Mouse (Mus musculus): ENCODE results near the gene Kdm4c. TPM values are rescaled to one million over a fixed set of nuclear protein-coding genes. Genes with fewer than 3 reads are reported as not detected.
"Not testable (repeated sequence)": the region's sequence is repeated elsewhere in the genome, so short reads cannot be mapped to it uniquely, and the experiment has no call there.

Gene Kdm4c
- 14.0 and 14.1 TPM in 2 replicates for polyA plus RNA-seq (2014; fragmentation: Nextera tagmentation; extraction: Ambion mirVana)

DNA sequence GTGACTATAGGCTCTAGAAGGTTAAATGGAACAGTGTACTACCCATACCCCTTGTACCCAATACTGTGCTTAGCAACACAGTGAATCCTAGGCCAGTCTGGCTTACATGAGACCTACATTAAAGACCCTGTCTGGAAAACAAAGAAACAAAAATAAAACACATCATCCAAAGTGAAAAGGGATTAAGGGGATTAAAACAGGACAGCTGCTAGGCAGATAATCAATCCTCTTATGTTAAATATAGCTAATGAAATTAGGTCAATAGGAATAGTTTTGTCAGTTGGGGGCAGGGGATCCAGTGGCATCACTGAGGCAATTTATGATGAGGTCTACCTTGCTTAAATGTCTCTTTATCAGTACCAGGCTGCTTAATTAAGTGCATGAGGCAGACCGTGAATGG is at the start of gene Kdm4c:
TSS of gene Kdm4c (plus strand) at position 322 of the 400 bp plus-strand sequence.
- H3K27me3 ChIP-seq (ENCODE audit: control insufficient read depth, insufficient read depth, low read length) = no peaks in the 10 kb centered on the region
- ATAC-seq (ENCODE audit: insufficient read depth, low FRiP score, low TSS enrichment) = no peak
- H3K4me2 ChIP-seq (ENCODE audit: low read depth) = no peak within 1 kb of the TSS
- no peak for DNase-seq (ENCODE audit: low spot score)
- H3K4me1 ChIP-seq (ENCODE audit: control insufficient read depth, insufficient read depth, low read length) = no peaks in the 10 kb centered on the region
- WGBS = 95% methylated on average over 1 of the region's 1 CpGs
- H3K4me3 ChIP-seq (ENCODE audit: low read depth, low read length) = no peak within 1 kb of the TSS
- no peak within 1 kb of the TSS for H3K27ac ChIP-seq (ENCODE audit: low read depth, low read length)
- no peaks in the 10 kb centered on the region for H3K36me3 ChIP-seq (ENCODE audit: control insufficient read depth, insufficient read depth, low read length)
- no peak within 1 kb of the TSS for H3K9ac ChIP-seq (ENCODE audit: low read length)
- no peaks in the 10 kb centered on the region for H3K9me3 ChIP-seq (ENCODE audit: control insufficient read depth, low read length)

DNA sequence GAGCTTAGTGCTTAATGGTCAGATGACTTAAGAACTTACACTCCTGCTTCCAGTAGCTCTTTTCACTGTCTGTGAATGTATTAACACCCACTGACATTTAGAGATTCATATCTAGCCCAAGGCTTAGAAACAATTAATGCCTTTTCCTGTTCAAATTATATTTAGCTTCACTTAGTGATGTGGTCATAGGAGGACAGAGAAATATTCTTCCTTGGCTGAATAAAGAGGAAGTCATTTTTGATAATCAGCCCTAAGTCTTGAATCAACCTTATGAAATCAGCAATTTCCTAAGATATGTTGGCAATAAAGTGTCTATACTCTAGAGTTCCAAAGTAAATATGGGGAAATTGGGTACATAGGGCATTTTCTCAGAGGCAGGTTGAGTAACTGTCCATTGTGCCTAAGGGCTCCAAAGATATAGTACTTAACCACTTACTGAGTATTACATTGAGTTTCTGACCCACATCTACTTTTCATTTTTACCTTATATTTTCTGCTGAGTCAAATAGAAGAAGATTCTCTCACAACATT is 41.0 kb upstream of the Kdm4c start:
- H3K9me3 ChIP-seq (ENCODE audit: control insufficient read depth, low read length) = no peaks in the 10 kb centered on the region
- H3K4me1 ChIP-seq (ENCODE audit: control insufficient read depth, insufficient read depth, low read length) = no peaks in the 10 kb centered on the region
- H3K9ac ChIP-seq (ENCODE audit: low read length) = no peak overlapping the region
- H3K27ac ChIP-seq (ENCODE audit: low read depth, low read length) = no peak overlapping the region
- no peak for DNase-seq (ENCODE audit: low spot score)
- ATAC-seq (ENCODE audit: insufficient read depth, low FRiP score, low TSS enrichment) = no peak
- no peak overlapping the region for H3K4me3 ChIP-seq (ENCODE audit: low read depth, low read length)
- no peak overlapping the region for H3K4me2 ChIP-seq (ENCODE audit: low read depth)
- no peaks in the 10 kb centered on the region for H3K36me3 ChIP-seq (ENCODE audit: control insufficient read depth, insufficient read depth, low read length)
- H3K27me3 ChIP-seq (ENCODE audit: control insufficient read depth, insufficient read depth, low read length) = no peaks in the 10 kb centered on the region

DNA sequence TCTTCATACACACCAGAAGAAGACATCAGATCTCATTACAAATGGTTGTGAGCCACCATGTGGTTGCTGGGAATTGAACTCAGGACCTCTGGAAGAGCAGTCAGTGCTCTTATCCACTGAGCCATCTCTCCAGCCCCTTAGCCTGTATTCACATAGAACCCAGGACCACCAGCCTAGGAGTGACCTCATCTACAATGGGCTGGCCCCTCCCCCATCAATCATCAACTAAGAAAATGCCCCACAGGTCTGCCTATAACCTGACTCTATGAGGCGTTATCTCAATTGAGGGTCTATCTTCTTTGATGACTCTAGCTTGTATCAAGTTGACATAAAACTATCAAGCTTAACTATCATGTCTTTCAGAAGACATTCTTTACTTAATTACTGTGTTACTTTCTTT is 20.5 kb upstream of the Kdm4c start:
- H3K36me3 ChIP-seq (ENCODE audit: control insufficient read depth, insufficient read depth, low read length); ATAC-seq (ENCODE audit: insufficient read depth, low FRiP score, low TSS enrichment); H3K27me3 ChIP-seq (ENCODE audit: control insufficient read depth, insufficient read depth, low read length); DNase-seq (ENCODE audit: low spot score); H3K4me1 ChIP-seq (ENCODE audit: control insufficient read depth, insufficient read depth, low read length); H3K9ac ChIP-seq (ENCODE audit: low read length); H3K4me2 ChIP-seq (ENCODE audit: low read depth); H3K27ac ChIP-seq (ENCODE audit: low read depth, low read length); H3K4me3 ChIP-seq (ENCODE audit: low read depth, low read length); H3K9me3 ChIP-seq (ENCODE audit: control insufficient read depth, low read length): not testable (repeated sequence)
- 94% methylated on average over 1 of the region's 1 CpGs for WGBS

DNA sequence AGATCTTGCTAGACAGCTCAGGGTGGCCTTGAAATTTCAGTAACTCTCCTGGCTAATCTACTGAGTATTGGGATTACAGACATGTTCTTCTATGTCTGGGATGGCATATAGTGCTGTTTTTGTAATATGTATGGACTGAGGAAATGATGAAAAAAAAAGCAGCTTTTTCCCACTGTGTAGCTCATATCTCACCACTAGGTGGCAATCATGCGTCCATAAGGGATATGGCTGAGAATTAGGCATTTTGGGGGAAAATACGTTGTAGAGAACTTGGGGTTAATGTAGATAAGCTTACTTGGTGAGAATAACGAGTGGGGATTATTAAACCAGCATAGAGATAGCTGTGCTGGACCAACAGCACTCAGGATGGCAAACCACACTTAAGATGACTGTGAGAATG is 19.9 kb upstream of the Kdm4c start:
- Histone ChIP-seq H3K36me3 (ENCODE audit: control insufficient read depth, insufficient read depth, low read length) (no peaks in the 10 kb centered on the region), H3K4me3 (ENCODE audit: low read depth, low read length) (no peak overlapping the region), H3K4me1 (ENCODE audit: control insufficient read depth, insufficient read depth, low read length) (no peaks in the 10 kb centered on the region), H3K9me3 (ENCODE audit: control insufficient read depth, low read length) (no peaks in the 10 kb centered on the region), H3K9ac (ENCODE audit: low read length) (no peak overlapping the region), H3K4me2 (ENCODE audit: low read depth) (no peak overlapping the region), H3K27ac (ENCODE audit: low read depth, low read length) (no peak overlapping the region), H3K27me3 (ENCODE audit: control insufficient read depth, insufficient read depth, low read length) (no peaks in the 10 kb centered on the region)
- no peak for DNase-seq (ENCODE audit: low spot score)
- 47% methylated on average over 3 of the region's 3 CpGs for WGBS
- ATAC-seq (ENCODE audit: insufficient read depth, low FRiP score, low TSS enrichment) = no peak

DNA sequence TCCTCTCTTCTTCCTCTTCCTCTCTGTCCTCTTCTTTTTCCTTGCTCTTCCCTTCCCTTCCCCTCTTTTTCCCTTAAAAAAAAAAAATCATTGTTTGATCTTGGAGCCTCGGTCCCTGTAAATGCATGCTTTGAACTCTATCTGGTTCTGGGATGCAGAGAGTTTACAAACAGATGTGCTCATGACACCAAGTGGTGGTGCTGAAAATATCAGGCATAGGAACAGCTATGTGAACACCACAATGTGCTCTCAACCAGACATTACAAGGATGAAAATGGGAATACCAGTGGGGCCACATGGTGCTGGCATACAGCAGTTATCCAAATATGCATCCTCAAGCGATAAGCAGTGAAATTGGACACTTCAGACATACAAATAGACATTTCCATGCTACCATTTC is 18.1 kb upstream of the Kdm4c start:
- ATAC-seq (ENCODE audit: insufficient read depth, low FRiP score, low TSS enrichment) (no peak), DNase-seq (ENCODE audit: low spot score) (no peak)
- H3K36me3 ChIP-seq (ENCODE audit: control insufficient read depth, insufficient read depth, low read length) = no peaks in the 10 kb centered on the region
- H3K9ac ChIP-seq (ENCODE audit: low read length) = no peak overlapping the region
- 82% methylated on average over 2 of the region's 2 CpGs for WGBS
- H3K4me3 ChIP-seq (ENCODE audit: low read depth, low read length) = no peak overlapping the region
- no peaks in the 10 kb centered on the region for H3K9me3 ChIP-seq (ENCODE audit: control insufficient read depth, low read length)
- H3K27ac ChIP-seq (ENCODE audit: low read depth, low read length) = no peak overlapping the region
- no peaks in the 10 kb centered on the region for H3K27me3 ChIP-seq (ENCODE audit: control insufficient read depth, insufficient read depth, low read length)
- H3K4me2 ChIP-seq (ENCODE audit: low read depth) = no peak overlapping the region
- no peaks in the 10 kb centered on the region for H3K4me1 ChIP-seq (ENCODE audit: control insufficient read depth, insufficient read depth, low read length)

DNA sequence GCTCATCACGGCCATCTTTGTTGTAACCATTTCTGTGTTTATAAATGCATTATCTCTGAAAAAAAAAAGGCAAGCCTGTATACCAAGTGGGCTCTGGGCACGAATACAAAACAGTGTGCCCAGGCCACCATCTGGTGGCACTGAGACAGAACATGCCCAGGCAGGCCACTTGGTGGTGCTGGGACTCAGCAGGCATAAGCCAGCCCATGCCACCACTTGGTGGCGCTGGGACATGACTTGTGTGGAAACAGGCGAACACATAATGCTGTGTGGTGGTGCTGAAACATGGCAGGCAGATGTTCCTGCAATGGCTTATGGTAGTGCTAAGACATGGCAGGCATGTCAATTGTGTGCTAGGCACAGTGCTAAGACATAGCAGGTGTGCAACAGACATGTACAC is 11.3 kb upstream of the Kdm4c start:
- DNase-seq (ENCODE audit: low spot score) (no peak), ATAC-seq (ENCODE audit: insufficient read depth, low FRiP score, low TSS enrichment) (peak; percentile 10; the same call in 1 of the 2 replicates)
- WGBS = 79% methylated on average over 4 of the region's 4 CpGs
- Histone ChIP-seq H3K4me1 (ENCODE audit: control insufficient read depth, insufficient read depth, low read length) (no peaks in the 10 kb centered on the region), H3K27ac (ENCODE audit: low read depth, low read length) (no peak overlapping the region), H3K4me3 (ENCODE audit: low read depth, low read length) (no peak overlapping the region), H3K9me3 (ENCODE audit: control insufficient read depth, low read length) (no peaks in the 10 kb centered on the region), H3K4me2 (ENCODE audit: low read depth) (no peak overlapping the region), H3K36me3 (ENCODE audit: control insufficient read depth, insufficient read depth, low read length) (no peaks in the 10 kb centered on the region), H3K27me3 (ENCODE audit: control insufficient read depth, insufficient read depth, low read length) (no peaks in the 10 kb centered on the region), H3K9ac (ENCODE audit: low read length) (no peak overlapping the region)

DNA sequence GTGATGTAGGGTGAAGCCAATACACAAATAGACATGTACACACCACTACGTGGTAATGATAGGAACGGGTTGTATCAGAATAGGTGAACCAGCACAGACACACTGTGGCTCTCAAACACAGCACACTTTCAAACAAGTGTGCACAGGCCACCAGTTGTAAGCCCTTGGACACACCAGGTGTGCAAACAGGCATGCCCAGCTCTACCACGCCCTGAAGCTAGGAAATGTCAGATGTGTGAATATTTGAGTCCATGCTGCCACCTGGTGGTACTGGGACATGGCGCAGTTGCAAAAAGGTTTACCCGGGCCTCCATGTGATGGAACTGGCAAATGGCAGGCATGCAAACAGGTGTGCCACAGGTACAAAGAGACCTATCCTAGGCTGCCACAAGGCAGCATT is 10.9 kb upstream of the Kdm4c start:
- no peak overlapping the region for H3K9ac ChIP-seq (ENCODE audit: low read length)
- H3K4me1 ChIP-seq (ENCODE audit: control insufficient read depth, insufficient read depth, low read length) = no peaks in the 10 kb centered on the region
- no peaks in the 10 kb centered on the region for H3K9me3 ChIP-seq (ENCODE audit: control insufficient read depth, low read length)
- no peak overlapping the region for H3K27ac ChIP-seq (ENCODE audit: low read depth, low read length)
- H3K4me3 ChIP-seq (ENCODE audit: low read depth, low read length) = no peak overlapping the region
- ATAC-seq (ENCODE audit: insufficient read depth, low FRiP score, low TSS enrichment) (peak; percentile 36; the same call in 1 of the 2 replicates), DNase-seq (ENCODE audit: low spot score) (peak; percentile 51)
- WGBS = 65% methylated on average over 5 of the region's 5 CpGs
- no peaks in the 10 kb centered on the region for H3K36me3 ChIP-seq (ENCODE audit: control insufficient read depth, insufficient read depth, low read length)
- H3K4me2 ChIP-seq (ENCODE audit: low read depth) = no peak overlapping the region
- H3K27me3 ChIP-seq (ENCODE audit: control insufficient read depth, insufficient read depth, low read length) = no peaks in the 10 kb centered on the region

DNA sequence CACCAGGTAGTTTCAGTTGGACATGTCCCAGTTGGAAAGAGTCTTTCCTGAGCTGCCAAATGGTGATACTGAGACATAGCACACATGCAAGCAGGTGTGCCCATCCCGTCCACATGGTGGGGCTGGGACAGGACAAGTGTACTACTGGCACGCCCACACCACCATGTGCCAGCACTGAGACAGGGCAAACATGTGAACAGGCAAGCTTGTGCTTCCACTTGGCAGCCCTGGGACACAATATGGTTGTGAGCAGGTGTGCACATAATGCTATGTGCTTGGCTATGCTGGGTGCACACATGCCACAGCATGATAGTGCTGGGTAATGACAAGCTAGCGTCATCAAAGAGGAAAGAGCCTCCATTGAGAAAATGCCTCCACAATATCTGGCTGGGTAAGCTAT is 8.8 kb upstream of the Kdm4c start:
- no peak overlapping the region for H3K4me2 ChIP-seq (ENCODE audit: low read depth)
- no peak overlapping the region for H3K4me3 ChIP-seq (ENCODE audit: low read depth, low read length)
- no peaks in the 10 kb centered on the region for H3K9me3 ChIP-seq (ENCODE audit: control insufficient read depth, low read length)
- no peak overlapping the region for H3K9ac ChIP-seq (ENCODE audit: low read length)
- H3K27me3 ChIP-seq (ENCODE audit: control insufficient read depth, insufficient read depth, low read length) = no peaks in the 10 kb centered on the region
- H3K27ac ChIP-seq (ENCODE audit: low read depth, low read length) = no peak overlapping the region
- no peak for ATAC-seq (ENCODE audit: insufficient read depth, low FRiP score, low TSS enrichment)
- no peak for DNase-seq (ENCODE audit: low spot score)
- no peaks in the 10 kb centered on the region for H3K4me1 ChIP-seq (ENCODE audit: control insufficient read depth, insufficient read depth, low read length)
- no peaks in the 10 kb centered on the region for H3K36me3 ChIP-seq (ENCODE audit: control insufficient read depth, insufficient read depth, low read length)
- 92% methylated on average over 3 of the region's 3 CpGs for WGBS

DNA sequence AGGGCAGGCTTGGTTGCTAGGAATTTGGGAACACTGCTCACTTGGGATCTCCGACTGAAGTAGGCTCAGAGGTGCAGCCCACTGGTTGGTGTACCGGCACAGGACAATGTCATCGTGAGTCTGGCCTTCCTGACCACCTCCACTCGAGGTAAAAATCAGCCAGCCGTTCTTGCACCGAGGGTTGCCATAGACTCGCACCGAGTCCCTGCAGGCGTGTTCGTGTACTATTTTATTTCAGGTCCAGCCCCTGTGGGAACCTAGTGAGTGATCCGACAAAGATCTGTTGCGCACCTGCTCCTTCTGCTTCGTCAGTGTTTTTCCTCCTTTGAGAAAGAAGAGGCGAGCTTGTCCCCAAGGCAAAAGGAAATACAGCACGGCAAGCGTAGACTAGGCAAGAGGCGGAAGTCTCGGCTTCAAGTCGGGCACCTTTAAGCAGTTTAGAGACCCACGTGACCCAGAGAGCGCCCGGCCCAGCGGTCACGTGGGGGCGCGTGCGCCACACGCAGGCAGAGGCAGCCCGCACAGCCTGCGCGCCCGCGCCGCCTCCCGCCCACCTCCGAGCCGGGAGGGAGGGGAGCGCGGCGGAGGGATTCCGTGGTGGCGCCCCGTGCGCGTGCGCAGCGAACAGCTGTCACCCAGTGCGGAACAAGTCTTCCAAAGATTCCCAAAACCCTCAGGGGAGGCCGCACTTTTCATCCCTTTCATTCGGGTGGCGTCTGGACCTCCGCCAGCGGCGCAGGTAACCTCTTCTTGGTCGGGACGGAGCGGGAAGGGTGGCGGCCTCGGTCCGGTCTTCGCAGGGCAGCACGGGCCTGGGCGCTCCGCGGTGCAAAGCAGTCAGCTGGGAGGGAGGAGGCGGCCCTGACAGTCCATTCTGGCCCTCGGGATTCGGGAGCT is 9.3 kb downstream of the Kdm4c start:
- peak overlapping the region; percentile 80 for H3K27ac ChIP-seq (ENCODE audit: low read depth, low read length)
- H3K4me3 ChIP-seq (ENCODE audit: low read depth, low read length) = peak overlapping the region; percentile 84
- no peaks in the 10 kb centered on the region for H3K9me3 ChIP-seq (ENCODE audit: control insufficient read depth, low read length)
- WGBS = under 1% methylated on average over 64 of the region's 68 CpGs
- H3K4me2 ChIP-seq (ENCODE audit: low read depth) = peak overlapping the region; percentile 75
- peak; percentile 97 for ATAC-seq (ENCODE audit: insufficient read depth, low FRiP score, low TSS enrichment)
- peak overlapping the region; percentile 86 for H3K9ac ChIP-seq (ENCODE audit: low read length)
- H3K4me1 ChIP-seq (ENCODE audit: control insufficient read depth, insufficient read depth, low read length) = no peaks in the 10 kb centered on the region
- no peaks in the 10 kb centered on the region for H3K27me3 ChIP-seq (ENCODE audit: control insufficient read depth, insufficient read depth, low read length)
- no peaks in the 10 kb centered on the region for H3K36me3 ChIP-seq (ENCODE audit: control insufficient read depth, insufficient read depth, low read length)
- peak; percentile 99 for DNase-seq (ENCODE audit: low spot score)
